Comparison of ENCODE assay signal across 8 mouse cellular contexts in genomic region chr1:151756425-151756728, GRCm38 (mm10). TPM values are rescaled to one million over a fixed set of nuclear protein-coding genes. Genes with fewer than 3 reads are reported as not detected.
A peak's percentile ranks its signal among the peaks of the same experiment; 100 is the strongest.
DNase-seq lines count a peak whose midpoint lies in the region; ATAC-seq and TF ChIP-seq lines count a peak whose summit lies in the region.

No protein-coding gene starts in this region.

- H3K36me3 ChIP-seq in embryonic facial prominence, embryonic 11.5 days (replicated peaks; ENCODE audit: control insufficient read depth, insufficient read depth, low read depth, low read length), result no peaks in the 10 kb centered on the region; the same call in 1 of the 2 replicates
- H3K36me3 ChIP-seq in intestine, embryonic 14.5 days (ENCODE audit: control insufficient read depth, insufficient read depth, low read length), result peaks cover 12% of the 10 kb centered on the region

- no peak overlapping the region; the same call in 1 of the 2 replicates for H3K9ac ChIP-seq in embryonic facial prominence, embryonic 11.5 days (replicated peaks; ENCODE audit: low read length)
- H3K9ac ChIP-seq in intestine, embryonic 14.5 days (ENCODE audit: low read length), result peak overlapping the region; percentile 61; the same call in 1 of the 2 replicates

- WGBS in embryonic facial prominence, embryonic 11.5 days, result 44% methylated on average over 1 of the region's 1 CpGs
- WGBS in intestine, embryonic 14.5 days, result 42% methylated on average over 1 of the region's 1 CpGs

- no peaks in the 10 kb centered on the region for H3K9me3 ChIP-seq in embryonic facial prominence, embryonic 11.5 days (replicated peaks; ENCODE audit: control insufficient read depth, low read length)
- H3K9me3 ChIP-seq in intestine, embryonic 14.5 days (ENCODE audit: control insufficient read depth, low read length), result no peaks in the 10 kb centered on the region

- no peak overlapping the region for H3K27ac ChIP-seq in left cerebral cortex, adult 2 months
- no peak overlapping the region for H3K27ac ChIP-seq in embryonic facial prominence, embryonic 11.5 days (replicated peaks; ENCODE audit: low read depth, low read length)
- H3K27ac ChIP-seq in intestine, embryonic 14.5 days (ENCODE audit: low read depth), result no peak overlapping the region

- peak overlapping the region; percentile 93 for H3K4me2 ChIP-seq in embryonic facial prominence, embryonic 11.5 days (ENCODE audit: low read depth, low read length)
- peak overlapping the region; percentile 88 for H3K4me2 ChIP-seq in intestine, embryonic 14.5 days (ENCODE audit: low read length)

- intact Hi-C loops in left cerebral cortex, adult 2 months (cut with DNase I), result loop anchor here (10.0 kb wide), 1 partner anchor 1362 kb away; the partner anchor contains the start of genes Odr4 and Tpr
- intact Hi-C loops in left cerebral cortex, postnatal 4 days (cut with DNase I), result no loop called here

- peak overlapping the region; percentile 91 for H3K4me3 ChIP-seq in left cerebral cortex, adult 2 months
- peak overlapping the region; percentile 92 for H3K4me3 ChIP-seq in embryonic facial prominence, embryonic 11.5 days (ENCODE audit: low read depth, low read length)
- peak overlapping the region; percentile 97 for H3K4me3 ChIP-seq in intestine, embryonic 14.5 days (ENCODE audit: low read depth, low read length)

- no peak for TF ChIP-seq CTCF in left cerebral cortex, adult 2 months (IDR thresholded peaks at IDR 0.05)

- no peak for ATAC-seq in embryonic facial prominence, embryonic 11.5 days (replicated peaks; ENCODE audit: insufficient number of reproducible peaks, low FRiP score, low TSS enrichment, low read depth)
- no peak for ATAC-seq in intestine, embryonic 14.5 days (replicated peaks; ENCODE audit: low FRiP score, low TSS enrichment, low read depth)
- no peak for ATAC-seq in inflammation-experienced regulatory T-cells, adult 6 months

- H3K4me1 ChIP-seq in embryonic facial prominence, embryonic 11.5 days (ENCODE audit: control insufficient read depth, insufficient read depth, low read length), result no peaks in the 10 kb centered on the region
- H3K4me1 ChIP-seq in intestine, embryonic 14.5 days (replicated peaks; ENCODE audit: control insufficient read depth, insufficient read depth, low read length), result peaks cover 13% of the 10 kb centered on the region; the same call in 1 of the 2 replicates

- no peaks in the 10 kb centered on the region for H3K27me3 ChIP-seq in embryonic facial prominence, embryonic 11.5 days (ENCODE audit: control insufficient read depth, insufficient read depth, low read length)
- no peaks in the 10 kb centered on the region for H3K27me3 ChIP-seq in intestine, embryonic 14.5 days (replicated peaks; ENCODE audit: control insufficient read depth, insufficient read depth, low read length)

- no peak for DNase-seq in left cerebral cortex, adult 2 months (ENCODE audit: extremely low spot score in 1 of 2, low spot score in 2 of 2)
- no peak for DNase-seq in left cerebral cortex, postnatal 4 days
- no peak for DNase-seq in embryonic facial prominence, embryonic 11.5 days (ENCODE audit: low spot score)
- DNase-seq in intestine, embryonic 14.5 days (ENCODE audit: low spot score), result no peak
- peak; percentile 31 for DNase-seq in naive thymus-derived CD4-positive, alpha-beta T cell, adult 2 months (ENCODE audit: low read depth)
- no peak for DNase-seq in embryo, embryonic 10 days (ENCODE audit: low spot score)
- DNase-seq in layer of hippocampus, adult 9-11 months, result no peak

RNA-seq across cellular contexts. Expression of gene Edem3, which starts 1.2 kb away (rescaled TPM):
- total RNA-seq in left cerebral cortex, adult 2 months (2021), result 10 to 100 TPM; 38.0 to 39.6 TPM
- 10 to 100 TPM; 47.1 to 47.5 TPM for total RNA-seq in left cerebral cortex, postnatal 4 days (2021)
- 22.8 and 25.9 TPM in 2 replicates for polyA plus RNA-seq in embryonic facial prominence, embryonic 11.5 days (2014; fragmentation: Nextera tagmentation; extraction: Ambion mirVana)
- polyA plus RNA-seq in intestine, embryonic 14.5 days (2014; fragmentation: Nextera tagmentation; extraction: Ambion mirVana), result 17.1 and 19.0 TPM in 2 replicates
- 1 to 10 TPM; 2.9 to 4.1 (median 3.7) TPM for polyA plus RNA-seq in inflammation-experienced regulatory T-cells, adult 6 months (2017; shearing (Covaris generic))
